Mouse (Mus musculus) ES-Bruce4 (cell line): ENCODE results near the gene Bcs1l.

ENCODE experiments used
- CTCF ChIP-seq: IDR thresholded peaks from one replicate; pipeline ENCODE4 v1.8.1; 2011; ENCODE audit warnings: low read depth, low read length
- POLR2A ChIP-seq: IDR thresholded peaks from one replicate; pipeline ENCODE4 v1.8.1; 2011; ENCODE audit warnings: low read length; ENCODE audit not compliant: insufficient read depth

- TF ChIP-seq CTCF (no peak), POLR2A (peak; percentile 92)
Observed at GRCm38 (mm10) chr1:74601267-74601962, 13.3 kb downstream of the Bcs1l start, which contains the start of the genes Rnf25 and Stk36.
